Mouse (Mus musculus): ENCODE measurements around the gene Ovca2. TPM values are rescaled to one million over a fixed set of nuclear protein-coding genes. Genes with fewer than 3 reads are reported as not detected.

The Ovca2 gene
- polyA plus RNA-seq, 1 experiment from 2014 or later: 26.7 TPM

DNA sequence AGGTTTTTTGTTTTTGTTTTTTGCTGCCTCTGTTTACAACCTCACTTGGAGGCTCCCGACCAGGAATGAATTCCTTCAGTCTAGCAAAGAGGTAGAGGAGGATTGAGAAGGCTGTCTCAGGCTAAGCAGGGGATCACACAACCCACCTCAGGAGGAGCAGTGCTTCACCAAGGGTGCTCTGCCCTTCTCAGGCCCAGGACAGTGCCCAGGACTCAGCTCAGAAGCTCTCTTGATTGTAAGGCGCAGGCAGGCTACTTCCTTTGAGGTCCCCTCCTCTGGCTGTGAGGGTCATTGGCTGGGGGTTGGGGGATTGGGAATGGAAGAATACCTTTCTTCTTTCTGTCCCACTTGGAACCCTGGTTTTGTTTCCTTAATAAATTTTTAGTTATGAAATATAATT is 14.6 kb downstream of the Ovca2 start:
- Histone ChIP-seq H3K4me2 (replicated peaks; ENCODE audit: low read depth, low read length) (peak overlapping the region; percentile 63), H3K9me3 (ENCODE audit: control insufficient read depth, low read depth, low read length) (no peaks in the 10 kb centered on the region), H3K9ac (replicated peaks; ENCODE audit: low read depth, low read length) (peak overlapping the region; percentile 25; the same call in 1 of the 2 replicates), H3K27ac (ENCODE audit: low read length) (peak overlapping the region; percentile 98), H3K36me3 (ENCODE audit: control insufficient read depth, insufficient read depth, low read length) (peaks cover 59% of the 10 kb centered on the region), H3K4me3 (ENCODE audit: low read depth, low read length) (peak overlapping the region; percentile 85; the same call in 1 of the 2 replicates), H3K27me3 (ENCODE audit: control insufficient read depth, insufficient read depth, low read length) (no peaks in the 10 kb centered on the region), H3K4me1 (ENCODE audit: control insufficient read depth, insufficient read depth, low read length) (peaks cover 42% of the 10 kb centered on the region)
- ATAC-seq (ENCODE audit: insufficient number of reproducible peaks, insufficient read depth, low FRiP score, low read depth): no peak
- WGBS: 73% methylated on average over 2 of the region's 2 CpGs

- H3K9me3 ChIP-seq (ENCODE audit: control insufficient read depth, low read depth, low read length): no peaks in the 10 kb centered on the region
- H3K4me3 ChIP-seq (ENCODE audit: low read depth, low read length): no peak overlapping the region
- no peak for ATAC-seq (ENCODE audit: insufficient number of reproducible peaks, insufficient read depth, low FRiP score, low read depth)
- peak overlapping the region; percentile 63; the same call in 1 of the 2 replicates for H3K4me2 ChIP-seq (replicated peaks; ENCODE audit: low read depth, low read length)
- peak overlapping the region; percentile 98; the same call in 1 of the 2 replicates for H3K27ac ChIP-seq (ENCODE audit: low read length)
- 79% methylated on average over 6 of the region's 6 CpGs for WGBS
- H3K36me3 ChIP-seq (ENCODE audit: control insufficient read depth, insufficient read depth, low read length): peaks cover 61% of the 10 kb centered on the region
- H3K27me3 ChIP-seq (ENCODE audit: control insufficient read depth, insufficient read depth, low read length): no peaks in the 10 kb centered on the region
- H3K4me1 ChIP-seq (ENCODE audit: control insufficient read depth, insufficient read depth, low read length): peaks cover 45% of the 10 kb centered on the region
- no peak overlapping the region for H3K9ac ChIP-seq (replicated peaks; ENCODE audit: low read depth, low read length)
Observed at GRCm38 (mm10) chr11:75163379-75163778, 15.3 kb downstream of the Ovca2 start.

GRCm38 (mm10) chr11:75162591-75163080 is 16.0 kb downstream of the Ovca2 start:
- no peak for ATAC-seq (ENCODE audit: insufficient number of reproducible peaks, insufficient read depth, low FRiP score, low read depth)
- Histone ChIP-seq H3K27me3 (ENCODE audit: control insufficient read depth, insufficient read depth, low read length) (no peaks in the 10 kb centered on the region), H3K27ac (ENCODE audit: low read length) (peak overlapping the region; percentile 98), H3K4me1 (ENCODE audit: control insufficient read depth, insufficient read depth, low read length) (peaks cover 52% of the 10 kb centered on the region), H3K4me3 (ENCODE audit: low read depth, low read length) (no peak overlapping the region), H3K4me2 (replicated peaks; ENCODE audit: low read depth, low read length) (peak overlapping the region; percentile 63; the same call in 1 of the 2 replicates), H3K9ac (replicated peaks; ENCODE audit: low read depth, low read length) (no peak overlapping the region), H3K9me3 (ENCODE audit: control insufficient read depth, low read depth, low read length) (no peaks in the 10 kb centered on the region), H3K36me3 (ENCODE audit: control insufficient read depth, insufficient read depth, low read length) (peaks cover 61% of the 10 kb centered on the region)
- WGBS: 86% methylated on average over 12 of the region's 12 CpGs

DNA sequence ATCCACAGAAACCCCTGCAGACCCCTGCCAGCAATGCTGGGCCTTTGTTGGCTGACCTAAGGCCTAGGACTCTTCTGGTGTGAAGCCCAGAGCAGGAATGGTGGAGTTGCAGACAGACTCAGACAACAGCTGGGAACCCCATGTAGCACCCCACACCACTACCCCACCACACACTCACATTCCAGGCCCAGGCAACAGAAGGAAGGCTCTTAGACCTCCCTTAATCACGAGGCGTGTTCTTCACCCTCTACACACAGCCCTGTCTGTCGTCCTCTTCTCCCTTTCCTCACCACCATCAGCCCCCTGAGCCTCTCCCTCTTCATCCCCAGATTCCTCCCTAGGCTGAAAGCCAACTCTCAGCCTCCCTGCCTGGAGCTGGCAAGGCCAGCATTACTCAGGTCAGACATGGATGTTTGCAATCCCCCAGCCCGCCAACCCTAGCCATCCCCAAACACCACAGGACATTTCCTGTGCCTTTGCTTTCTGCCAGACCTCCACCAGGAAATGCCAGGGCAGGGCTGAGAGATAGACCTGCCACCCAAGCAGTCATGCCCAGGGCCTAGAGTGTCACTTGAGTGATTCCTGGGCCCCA is 17.1 kb downstream of the Ovca2 start:
- Histone ChIP-seq H3K4me2 (replicated peaks; ENCODE audit: low read depth, low read length) (peak overlapping the region; percentile 11; the same call in 1 of the 2 replicates), H3K36me3 (ENCODE audit: control insufficient read depth, insufficient read depth, low read length) (peaks cover 55% of the 10 kb centered on the region), H3K4me3 (ENCODE audit: low read depth, low read length) (no peak overlapping the region), H3K9me3 (ENCODE audit: control insufficient read depth, low read depth, low read length) (no peaks in the 10 kb centered on the region), H3K27ac (ENCODE audit: low read length) (peak overlapping the region; percentile 98), H3K4me1 (ENCODE audit: control insufficient read depth, insufficient read depth, low read length) (peaks cover 62% of the 10 kb centered on the region), H3K27me3 (ENCODE audit: control insufficient read depth, insufficient read depth, low read length) (no peaks in the 10 kb centered on the region), H3K9ac (replicated peaks; ENCODE audit: low read depth, low read length) (no peak overlapping the region)
- ATAC-seq (ENCODE audit: insufficient number of reproducible peaks, insufficient read depth, low FRiP score, low read depth): peak; percentile 53; the same call in 1 of the 2 replicates
- 49% methylated on average over 4 of the region's 4 CpGs for WGBS

DNA sequence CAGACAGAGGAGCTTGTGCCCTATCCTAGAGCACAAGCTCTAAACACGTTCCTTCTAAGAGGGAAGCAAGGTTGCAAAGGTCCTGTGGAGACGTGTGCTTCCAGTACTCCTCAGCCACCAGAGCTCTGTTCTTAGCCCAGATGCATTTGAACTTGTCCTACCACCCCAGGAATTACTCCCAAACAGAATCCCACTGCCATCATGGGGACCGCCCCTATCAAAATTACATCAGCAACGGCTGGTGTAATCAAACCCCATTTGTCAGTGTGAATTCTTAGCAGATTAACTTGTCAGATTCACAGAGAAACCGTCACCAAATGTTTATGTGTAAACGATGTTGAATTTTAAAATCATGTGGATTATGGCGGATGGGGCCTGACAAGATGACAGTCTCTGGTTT is 17.7 kb downstream of the Ovca2 start:
- H3K4me1 ChIP-seq (ENCODE audit: control insufficient read depth, insufficient read depth, low read length): peaks cover 65% of the 10 kb centered on the region

GRCm38 (mm10) chr11:75159564-75159963 is 19.1 kb downstream of the Ovca2 start:
- Histone ChIP-seq H3K4me3 (ENCODE audit: low read depth, low read length) (no peak overlapping the region), H3K4me1 (ENCODE audit: control insufficient read depth, insufficient read depth, low read length) (peaks cover 59% of the 10 kb centered on the region), H3K4me2 (replicated peaks; ENCODE audit: low read depth, low read length) (no peak overlapping the region), H3K27ac (ENCODE audit: low read length) (0 out of 2 replicates have a peak overlapping the region, but pooled peaks have one; percentile 98), H3K9me3 (ENCODE audit: control insufficient read depth, low read depth, low read length) (no peaks in the 10 kb centered on the region), H3K36me3 (ENCODE audit: control insufficient read depth, insufficient read depth, low read length) (peaks cover 39% of the 10 kb centered on the region), H3K27me3 (ENCODE audit: control insufficient read depth, insufficient read depth, low read length) (no peaks in the 10 kb centered on the region), H3K9ac (replicated peaks; ENCODE audit: low read depth, low read length) (no peak overlapping the region)
- no peak for ATAC-seq (ENCODE audit: insufficient number of reproducible peaks, insufficient read depth, low FRiP score, low read depth)
- WGBS: 44% methylated on average over 2 of the region's 2 CpGs

More for the DNA sequence above, 17.7 kb downstream of the Ovca2 start:
- no peak for ATAC-seq (ENCODE audit: insufficient number of reproducible peaks, insufficient read depth, low FRiP score, low read depth)
- Histone ChIP-seq H3K4me3 (ENCODE audit: low read depth, low read length) (no peak overlapping the region), H3K36me3 (ENCODE audit: control insufficient read depth, insufficient read depth, low read length) (peaks cover 51% of the 10 kb centered on the region), H3K9ac (replicated peaks; ENCODE audit: low read depth, low read length) (no peak overlapping the region), H3K4me2 (replicated peaks; ENCODE audit: low read depth, low read length) (no peak overlapping the region), H3K27me3 (ENCODE audit: control insufficient read depth, insufficient read depth, low read length) (no peaks in the 10 kb centered on the region), H3K9me3 (ENCODE audit: control insufficient read depth, low read depth, low read length) (no peaks in the 10 kb centered on the region), H3K27ac (ENCODE audit: low read length) (peak overlapping the region; percentile 98)
- WGBS: 50% methylated on average over 7 of the region's 7 CpGs

DNA sequence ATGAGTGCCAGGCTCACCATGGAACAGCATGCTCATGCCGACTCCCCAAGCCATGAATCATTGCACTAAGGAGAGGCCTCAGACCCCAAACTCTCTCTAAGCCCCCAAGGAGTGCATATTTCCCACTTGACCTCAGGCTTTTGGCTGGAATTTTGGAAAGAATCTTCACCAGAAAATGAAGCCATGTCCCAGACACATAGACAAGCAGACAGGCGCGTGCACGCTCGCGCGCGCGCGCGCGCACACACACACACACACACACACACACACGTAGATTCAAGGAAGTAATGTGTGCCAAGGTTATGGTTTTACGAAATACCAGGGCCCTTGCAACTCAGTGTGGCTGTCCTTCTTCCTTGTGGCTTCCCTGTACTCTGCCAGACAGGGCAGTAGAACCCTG is 20.2 kb downstream of the Ovca2 start:
- Histone ChIP-seq H3K27ac (ENCODE audit: low read length) (peak overlapping the region; percentile 44; the same call in 1 of the 2 replicates), H3K9ac (replicated peaks; ENCODE audit: low read depth, low read length) (no peak overlapping the region), H3K4me3 (ENCODE audit: low read depth, low read length) (no peak overlapping the region), H3K4me1 (ENCODE audit: control insufficient read depth, insufficient read depth, low read length) (peaks cover 56% of the 10 kb centered on the region), H3K27me3 (ENCODE audit: control insufficient read depth, insufficient read depth, low read length) (no peaks in the 10 kb centered on the region), H3K9me3 (ENCODE audit: control insufficient read depth, low read depth, low read length) (no peaks in the 10 kb centered on the region), H3K36me3 (ENCODE audit: control insufficient read depth, insufficient read depth, low read length) (peaks cover 32% of the 10 kb centered on the region), H3K4me2 (replicated peaks; ENCODE audit: low read depth, low read length) (no peak overlapping the region)
- no peak for ATAC-seq (ENCODE audit: insufficient number of reproducible peaks, insufficient read depth, low FRiP score, low read depth)
- WGBS: 84% methylated on average over 14 of the region's 14 CpGs

- 0 out of 2 replicates have a peak, but pooled peaks have one; percentile 20 for ATAC-seq (ENCODE audit: insufficient number of reproducible peaks, insufficient read depth, low FRiP score, low read depth)
- 22% methylated on average over 2 of the region's 2 CpGs for WGBS
- H3K4me3 ChIP-seq (ENCODE audit: low read depth, low read length): no peak overlapping the region
- H3K27me3 ChIP-seq (ENCODE audit: control insufficient read depth, insufficient read depth, low read length): no peaks in the 10 kb centered on the region
- peaks cover 27% of the 10 kb centered on the region for H3K36me3 ChIP-seq (ENCODE audit: control insufficient read depth, insufficient read depth, low read length)
- H3K4me2 ChIP-seq (replicated peaks; ENCODE audit: low read depth, low read length): no peak overlapping the region
- no peak overlapping the region for H3K9ac ChIP-seq (replicated peaks; ENCODE audit: low read depth, low read length)
- H3K4me1 ChIP-seq (ENCODE audit: control insufficient read depth, insufficient read depth, low read length): peaks cover 52% of the 10 kb centered on the region
- no peaks in the 10 kb centered on the region for H3K9me3 ChIP-seq (ENCODE audit: control insufficient read depth, low read depth, low read length)
- H3K27ac ChIP-seq (ENCODE audit: low read length): peak overlapping the region; percentile 44; the same call in 1 of the 2 replicates
Observed at GRCm38 (mm10) chr11:75157901-75158300, 20.7 kb downstream of the Ovca2 start.
